Mouse (Mus musculus) spleen, adult 2 months (tissue): ENCODE data around the gene Nrxn3. TPM values are rescaled to one million over a fixed set of nuclear protein-coding genes. Genes with fewer than 3 reads are reported as not detected.

Source experiments
- DNase-seq, 2 experiments: peaks; one replicate each; pipeline versions ENCODE4 v3.0.0 to v3.0.0-alpha.2; 2012 to 2021; ENCODE audit warnings: low spot score in 2 of 2, low read depth in 1 of 2
- H3K27ac ChIP-seq: fragments of 200-500 bp; 2 replicates; pipeline ENCODE4 v1.5.1; 2012; ENCODE audit warnings: low read length, inconsistent platforms; ENCODE audit not compliant: insufficient read depth
- H3K27me3 ChIP-seq: fragments of 200-500 bp; 2 replicates; pipeline ENCODE4 v1.6.1; 2012; ENCODE audit warnings: mild to moderate bottlenecking, moderate library complexity, low read length, inconsistent platforms; ENCODE audit not compliant: control insufficient read depth, insufficient read depth
- H3K36me3 ChIP-seq: fragments of 200-500 bp; 2 replicates; pipeline ENCODE4 v1.6.1; 2012; ENCODE audit warnings: mild to moderate bottlenecking, low read length, inconsistent platforms; ENCODE audit not compliant: control insufficient read depth, insufficient read depth
- H3K4me1 ChIP-seq: fragments of 200-500 bp; 2 replicates; pipeline ENCODE4 v1.6.1; 2011; ENCODE audit warnings: inconsistent platforms; ENCODE audit not compliant: control insufficient read depth, insufficient read depth, insufficient read length
- H3K4me3 ChIP-seq: fragments of 200-500 bp; 2 replicates; pipeline ENCODE4 v1.5.1; 2011; ENCODE audit warnings: mild to moderate bottlenecking, inconsistent platforms; ENCODE audit not compliant: insufficient read depth, insufficient read length; ENCODE audit errors: extremely low read depth
- CTCF ChIP-seq: fragments of 200-500 bp; IDR thresholded peaks from 2 replicates; pipeline ENCODE4 v1.5.1; 2011; ENCODE audit warnings: mild to moderate bottlenecking, inconsistent platforms; ENCODE audit not compliant: insufficient read depth, insufficient read length, insufficient replicate concordance; ENCODE audit errors: extremely low read depth
- POLR2A ChIP-seq: fragments of 200-500 bp; IDR thresholded peaks from 2 replicates; pipeline ENCODE4 v1.6.1; 2011; ENCODE audit warnings: low read depth, low read length, inconsistent platforms
- WGBS: fragments of 180-500 bp; shearing (Covaris S2); methylation state at CpG from one replicate; pipeline ENCODE4 v1.1.7; 2018; 5-methylcytosine and 5-hydroxymethylcytosine counted together
- polyA plus RNA-seq: library from polyadenylated mRNA; depleted of rRNA; stranded (reverse); fragments of >200 nt; gene quantifications from 2 replicates; pipeline ENCODE4 v1.2.3, GENCODE M21; 2012

Nrxn3 gene
- polyA plus RNA-seq, 1 experiment, result not detected

GRCm38 (mm10) chr12:88808947-88809346, 86.3 kb downstream of the Nrxn3 start:
- WGBS, result 91% methylated on average over 1 of the region's 1 CpGs
- H3K4me3 ChIP-seq, result no peak overlapping the region
- H3K4me1 ChIP-seq, result no peaks in the 10 kb centered on the region
- no peak overlapping the region for H3K27ac ChIP-seq
- no peaks in the 10 kb centered on the region for H3K36me3 ChIP-seq
- no peaks in the 10 kb centered on the region for H3K27me3 ChIP-seq
- TF ChIP-seq POLR2A (no peak), CTCF (no peak)
- no peak for DNase-seq

GRCm38 (mm10) chr12:88812173-88812572, 89.5 kb downstream of the Nrxn3 start:
- H3K4me1 ChIP-seq, result no peaks in the 10 kb centered on the region
- H3K27ac ChIP-seq, result no peak overlapping the region
- WGBS, result 38% methylated on average over 5 of the region's 5 CpGs
- TF ChIP-seq POLR2A (no peak), CTCF (no peak)
- no peaks in the 10 kb centered on the region for H3K27me3 ChIP-seq
- H3K36me3 ChIP-seq, result no peaks in the 10 kb centered on the region
- no peak overlapping the region for H3K4me3 ChIP-seq
- no peak for DNase-seq

GRCm38 (mm10) chr12:88816865-88817264, 94.2 kb downstream of the Nrxn3 start:
- no peak overlapping the region for H3K4me3 ChIP-seq
- no peaks in the 10 kb centered on the region for H3K27me3 ChIP-seq
- no peaks in the 10 kb centered on the region for H3K4me1 ChIP-seq
- DNase-seq, result no peak
- H3K36me3 ChIP-seq, result no peaks in the 10 kb centered on the region
- WGBS, result 86% methylated on average over 5 of the region's 5 CpGs
- H3K27ac ChIP-seq, result no peak overlapping the region
- no peak for TF ChIP-seq POLR2A
- no peak for TF ChIP-seq CTCF

- TF ChIP-seq POLR2A (no peak), CTCF (no peak)
- Histone ChIP-seq H3K27me3 (no peaks in the 10 kb centered on the region), H3K4me3 (no peak overlapping the region), H3K4me1 (no peaks in the 10 kb centered on the region), H3K27ac (no peak overlapping the region), H3K36me3 (no peaks in the 10 kb centered on the region)
- WGBS, result 78% methylated on average over 4 of the region's 4 CpGs
- DNase-seq, result no peak
Observed at GRCm38 (mm10) chr12:88818622-88819334, 96.1 kb downstream of the Nrxn3 start.

GRCm38 (mm10) chr12:88819335-88819709, 96.6 kb downstream of the Nrxn3 start:
- Histone ChIP-seq H3K4me1 (no peaks in the 10 kb centered on the region), H3K27ac (no peak overlapping the region), H3K36me3 (no peaks in the 10 kb centered on the region), H3K27me3 (no peaks in the 10 kb centered on the region), H3K4me3 (no peak overlapping the region)
- DNase-seq, result no peak
- 78% methylated on average over 5 of the region's 5 CpGs for WGBS
- TF ChIP-seq POLR2A (no peak), CTCF (no peak)

- DNase-seq, result no peak
- TF ChIP-seq POLR2A (no peak), CTCF (no peak)
- Histone ChIP-seq H3K4me3 (no peak overlapping the region), H3K36me3 (no peaks in the 10 kb centered on the region), H3K27ac (no peak overlapping the region), H3K4me1 (no peaks in the 10 kb centered on the region), H3K27me3 (no peaks in the 10 kb centered on the region)
- 63% methylated on average over 3 of the region's 3 CpGs for WGBS
Observed at GRCm38 (mm10) chr12:88820131-88820530, 97.5 kb downstream of the Nrxn3 start.

- no peak for TF ChIP-seq POLR2A
- no peak for TF ChIP-seq CTCF
- Histone ChIP-seq H3K27me3 (no peaks in the 10 kb centered on the region), H3K27ac (no peak overlapping the region), H3K4me1 (no peaks in the 10 kb centered on the region), H3K4me3 (no peak overlapping the region), H3K36me3 (no peaks in the 10 kb centered on the region)
- WGBS, result 83% methylated on average over 1 of the region's 1 CpGs
- DNase-seq, result no peak
Observed at GRCm38 (mm10) chr12:88830851-88831250, 108.2 kb downstream of the Nrxn3 start.
